In the genomic region with DNA sequence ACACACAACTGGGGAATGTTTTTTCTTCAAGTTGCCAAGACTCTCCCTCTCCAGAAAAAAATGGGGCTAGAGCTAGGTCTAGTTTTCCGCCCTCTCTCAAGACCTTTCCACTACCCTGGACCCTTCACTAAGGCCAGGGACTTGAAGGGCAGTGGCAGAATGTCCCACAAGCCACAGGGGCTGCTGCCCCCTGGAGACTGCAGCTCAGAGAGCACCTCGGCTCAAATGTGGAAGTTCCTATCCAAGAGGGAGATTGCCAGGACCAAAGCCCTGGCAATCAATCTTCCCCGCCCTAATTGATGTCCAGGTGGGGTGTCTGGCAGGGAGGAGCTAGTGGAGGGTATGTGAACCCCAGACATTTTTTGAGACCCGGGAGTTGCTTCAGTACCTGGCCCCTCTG, we compare ENCODE assay signal across 13 mouse cellular contexts. TPM values are rescaled to one million over a fixed set of nuclear protein-coding genes. Genes with fewer than 3 reads are reported as not detected.
DNase-seq lines count a peak whose midpoint lies in the region; ATAC-seq and TF ChIP-seq lines count a peak whose summit lies in the region.
"Had no signal": no experiment of that assay in that cellular context is flagged by ENCODE, and none has a peak within 500 bp of the region (broad histone marks: within the 10 kb centered on the region; RNA-seq: fewer than 3 reads in every experiment).

No protein-coding gene starts in this region.

- 32% methylated on average over 4 of the region's 4 CpGs for WGBS in liver, postnatal 0 days (ENCODE audit: insufficient replicate concordance)
- WGBS in liver, embryonic 11.5 days = 20% methylated on average over 4 of the region's 4 CpGs
- WGBS in hindbrain, embryonic 15.5 days = 32% methylated on average over 4 of the region's 4 CpGs
- WGBS in olfactory bulb, adult 2 months = 76% methylated on average over 4 of the region's 4 CpGs

- H3K36me3 ChIP-seq in liver, postnatal 0 days (replicated peaks; ENCODE audit: insufficient read depth, low read length) = no peaks in the 10 kb centered on the region
- H3K36me3 ChIP-seq in liver, embryonic 11.5 days (ENCODE audit: control insufficient read depth, insufficient read depth, low read length) = no peaks in the 10 kb centered on the region
- H3K36me3 ChIP-seq in hindbrain, embryonic 15.5 days = no peaks in the 10 kb centered on the region

- H3K9ac ChIP-seq in liver, postnatal 0 days (replicated peaks) = no peak overlapping the region
- H3K9ac ChIP-seq in liver, embryonic 11.5 days (ENCODE audit: low read depth, low read length) = no peak overlapping the region
- H3K9ac ChIP-seq in hindbrain, embryonic 15.5 days = no peak overlapping the region
- H3K9ac ChIP-seq: liver, embryonic 14.5 days had no signal

- peak; percentile 37 for TF ChIP-seq CTCF in liver, postnatal 0 days (IDR thresholded peaks at IDR 0.05; ENCODE audit: low read depth)
- 0 out of 2 replicates have a peak, but pooled peaks have one; percentile 22 for TF ChIP-seq CTCF in olfactory bulb, adult 2 months (IDR thresholded peaks at IDR 0.05; ENCODE audit: insufficient read depth, low read depth, low read length)

- no peak overlapping the region for H3K27ac ChIP-seq in liver, postnatal 0 days (ENCODE audit: low read depth)
- H3K27ac ChIP-seq in liver, embryonic 11.5 days (ENCODE audit: low read depth, low read length) = no peak overlapping the region
- H3K27ac ChIP-seq in hindbrain, embryonic 15.5 days (replicated peaks) = peak overlapping the region; percentile 83
- no peak overlapping the region for H3K27ac ChIP-seq in olfactory bulb, adult 2 months (ENCODE audit: insufficient read depth, low read depth, low read length)
- H3K27ac ChIP-seq: liver, embryonic 14.5 days had no signal

- DNase-seq in cerebellum, adult 9-11 months = peak; percentile 68
- DNase-seq in cerebellum, adult 18-20 months = no peak
- no peak for DNase-seq in liver, postnatal 0 days
- DNase-seq in liver, embryonic 11.5 days (ENCODE audit: low spot score) = no peak
- no peak for DNase-seq in right cerebral cortex, adult 18-20 months
- DNase-seq in MN1 (ENCODE audit: low spot score) = no peak
- DNase-seq: kidney, adult 2 months; right cerebral cortex, postnatal 25 days had no signal

- no peak overlapping the region for H3K4me2 ChIP-seq in liver, postnatal 0 days (ENCODE audit: low read depth, low read length)
- H3K4me2 ChIP-seq in liver, embryonic 11.5 days = no peak overlapping the region
- H3K4me2 ChIP-seq in hindbrain, embryonic 15.5 days = peak overlapping the region; percentile 70

- ATAC-seq in liver, postnatal 0 days = no peak
- ATAC-seq in liver, embryonic 11.5 days (replicated peaks; ENCODE audit: low FRiP score) = no peak
- no peak for ATAC-seq in hindbrain, embryonic 15.5 days (ENCODE audit: low FRiP score, low read depth)

- no peak for TF ChIP-seq EP300 in liver, postnatal 0 days (IDR thresholded peaks at IDR 0.05; ENCODE audit: low read depth)

- H3K9me3 ChIP-seq in liver, postnatal 0 days (ENCODE audit: low read length) = no peaks in the 10 kb centered on the region
- no peaks in the 10 kb centered on the region for H3K9me3 ChIP-seq in liver, embryonic 11.5 days (ENCODE audit: control insufficient read depth, low read length)
- H3K9me3 ChIP-seq in hindbrain, embryonic 15.5 days = no peaks in the 10 kb centered on the region

- H3K27me3 ChIP-seq in liver, postnatal 0 days (ENCODE audit: insufficient read depth, low read length) = peaks cover 77% of the 10 kb centered on the region
- H3K27me3 ChIP-seq in liver, embryonic 11.5 days (replicated peaks; ENCODE audit: control insufficient read depth, insufficient read depth, low read length) = peaks cover 85% of the 10 kb centered on the region
- H3K27me3 ChIP-seq in hindbrain, embryonic 15.5 days = peaks cover 12% of the 10 kb centered on the region

- peaks cover 16% of the 10 kb centered on the region for H3K4me1 ChIP-seq in liver, postnatal 0 days (ENCODE audit: insufficient read depth)
- peaks cover 17% of the 10 kb centered on the region for H3K4me1 ChIP-seq in liver, embryonic 11.5 days (replicated peaks; ENCODE audit: control insufficient read depth, insufficient read depth, low read length)
- H3K4me1 ChIP-seq in hindbrain, embryonic 15.5 days (replicated peaks) = peaks cover 65% of the 10 kb centered on the region
- peaks cover 54% of the 10 kb centered on the region for H3K4me1 ChIP-seq in olfactory bulb, adult 2 months (ENCODE audit: control insufficient read depth, insufficient read depth, low read length)

- no peak for TF ChIP-seq POLR2A in olfactory bulb, adult 2 months (IDR thresholded peaks at IDR 0.05; ENCODE audit: insufficient read depth, low read depth, low read length)

- H3K4me3 ChIP-seq in liver, postnatal 0 days (ENCODE audit: low read depth, low read length) = no peak overlapping the region
- H3K4me3 ChIP-seq in liver, embryonic 11.5 days (ENCODE audit: low read depth, low read length) = no peak overlapping the region
- peak overlapping the region; percentile 48 for H3K4me3 ChIP-seq in hindbrain, embryonic 15.5 days
- H3K4me3 ChIP-seq in olfactory bulb, adult 2 months (ENCODE audit: insufficient read depth, low read depth, low read length) = no peak overlapping the region

RNA-seq across cellular contexts. Expression of gene Btbd17, which starts 4.9 kb away (rescaled TPM):
- polyA plus RNA-seq in liver, postnatal 0 days (2015; fragmentation: Nextera tagmentation; extraction: Ambion mirVana) = not detected in 2 replicates
- polyA plus RNA-seq in liver, embryonic 11.5 days (2014; fragmentation: Nextera tagmentation; extraction: Ambion mirVana) = 0.10 and 0.43 TPM in 2 replicates
- 26.0 and 26.4 TPM in 2 replicates for polyA plus RNA-seq in hindbrain, embryonic 15.5 days (2015; fragmentation: Nextera tagmentation; extraction: Ambion mirVana)
- not detected in 2 replicates for polyA plus RNA-seq in olfactory bulb, adult 2 months (2012; ENCODE audit: insufficient read depth, insufficient read length, low replicate concordance, missing spikeins)
- polyA plus RNA-seq: liver, embryonic 14.5 days had no signal

RNA-seq across cellular contexts. Expression of gene Gpr142, which starts 7.9 kb away (rescaled TPM):
- polyA plus RNA-seq in liver, postnatal 0 days (2015; fragmentation: Nextera tagmentation; extraction: Ambion mirVana) = not detected in 2 replicates
- polyA plus RNA-seq in liver, embryonic 11.5 days (2014; fragmentation: Nextera tagmentation; extraction: Ambion mirVana) = not detected in 2 replicates
- polyA plus RNA-seq in hindbrain, embryonic 15.5 days (2015; fragmentation: Nextera tagmentation; extraction: Ambion mirVana) = not detected in 2 replicates
- polyA plus RNA-seq in olfactory bulb, adult 2 months (2012; ENCODE audit: insufficient read depth, insufficient read length, low replicate concordance, missing spikeins) = not detected in 2 replicates
- polyA plus RNA-seq: C2C12; heart, embryonic 11.5 days; kidney, adult 2 months; liver, embryonic 14.5 days had no signal

RNA-seq across cellular contexts. Expression of gene Kif19a, which starts 25.7 kb away (rescaled TPM):
- 0.11 and 0.13 TPM in 2 replicates for polyA plus RNA-seq in liver, postnatal 0 days (2015; fragmentation: Nextera tagmentation; extraction: Ambion mirVana)
- 0.16 TPM in 1 of 2 replicates, not detected in the other for polyA plus RNA-seq in liver, embryonic 11.5 days (2014; fragmentation: Nextera tagmentation; extraction: Ambion mirVana)
- polyA plus RNA-seq in hindbrain, embryonic 15.5 days (2015; fragmentation: Nextera tagmentation; extraction: Ambion mirVana) = 0.51 and 0.93 TPM in 2 replicates
- not detected in 2 replicates for polyA plus RNA-seq in olfactory bulb, adult 2 months (2012; ENCODE audit: insufficient read depth, insufficient read length, low replicate concordance, missing spikeins)

Comparison
In these comparisons a context has a peak if more than half of its experiments do, and no peak if none do; other contexts are left out.
1. RNA of gene Btbd17, which starts 4.9 kb away (polyA plus RNA-seq): 26.0 to 26.4 TPM in hindbrain, embryonic 15.5 days; 0.10 to 0.43 TPM in liver, embryonic 11.5 days, not detected in liver, postnatal 0 days and not detected in olfactory bulb, adult 2 months; every median in the first group is over 10 times any median in the second.